Mouse (Mus musculus) hindbrain, embryonic 11.5 days (tissue): ENCODE measurements at regions not wholly inside any gene's neighbourhood (a gene's known extent, or its start where the extent isn't known, plus 50 kb on each side); places are given as distances from the start of the nearest gene placed in this dataset.

Experiments used
- ATAC-seq: fragments of 200-750 bp; cut with Nextera tagmentation; 2 replicates; pipeline ENCODE4 v1.8.0; 2017; ENCODE audit warnings: mild to moderate bottlenecking, moderate TSS enrichment, moderate library complexity; ENCODE audit not compliant: low FRiP score
- DNase-seq: peaks from one replicate; pipeline ENCODE4 v3.0.0-alpha.2; 2015; ENCODE audit warnings: low spot score
- H3K27ac ChIP-seq: fragments of 300-500 bp; sonication (generic); 2 replicates; pipeline ENCODE4 v1.5.1; 2014; ENCODE audit warnings: mild to moderate bottlenecking, low read depth, low read length
- H3K27me3 ChIP-seq: fragments of 300-500 bp; sonication (generic); 2 replicates; pipeline ENCODE4 v1.6.1; 2014; ENCODE audit warnings: mild to moderate bottlenecking, low read length, moderate library complexity, mixed read lengths; ENCODE audit not compliant: control insufficient read depth, insufficient read depth
- H3K36me3 ChIP-seq: fragments of 300-500 bp; sonication (generic); 2 replicates; pipeline ENCODE4 v1.6.1; 2014; ENCODE audit warnings: mild to moderate bottlenecking, low read length, moderate library complexity, mixed read lengths; ENCODE audit not compliant: control insufficient read depth, insufficient read depth
- H3K4me1 ChIP-seq: fragments of 300-500 bp; sonication (generic); replicated peaks from 2 replicates; pipeline ENCODE4 v1.6.1; 2014; ENCODE audit warnings: low read length, mixed read lengths; ENCODE audit not compliant: control insufficient read depth, insufficient read depth
- H3K4me2 ChIP-seq: fragments of 300-500 bp; sonication (generic); replicated peaks from 2 replicates; pipeline ENCODE4 v1.6.1; 2014; ENCODE audit warnings: mild to moderate bottlenecking, low read depth, low read length
- H3K4me3 ChIP-seq: fragments of 300-500 bp; sonication (generic); 2 replicates; pipeline ENCODE4 v1.5.1; 2014; ENCODE audit warnings: low read depth, low read length
- H3K9ac ChIP-seq: fragments of 300-500 bp; sonication (generic); 2 replicates; pipeline ENCODE4 v1.6.1; 2014; ENCODE audit warnings: low read depth, low read length
- H3K9me3 ChIP-seq: fragments of 300-500 bp; sonication (generic); 2 replicates; pipeline ENCODE4 v1.6.1; 2016; ENCODE audit warnings: low read length; ENCODE audit not compliant: control insufficient read depth
- WGBS: fragments of 180-500 bp; shearing (Covaris S2); extraction: QIAGEN DNeasy Blood & Tissue Kit; methylation state at CpG from one replicate; pipeline ENCODE4 v1.1.7; 2014; 5-methylcytosine and 5-hydroxymethylcytosine counted together

GRCm38 (mm10) chr13:47339411-47339810 lies 217.0 kb downstream of the Rnf144b start:
- WGBS, result 84% methylated on average over 5 of the region's 5 CpGs
- Histone ChIP-seq H3K4me2 (no peak overlapping the region), H3K9me3 (no peaks in the 10 kb centered on the region)

GRCm38 (mm10) chr13:47342361-47342760 lies 219.9 kb downstream of the Rnf144b start:
- 98% methylated on average over 1 of the region's 1 CpGs for WGBS
- ATAC-seq, result no peak
- Histone ChIP-seq H3K27ac (no peak overlapping the region), H3K4me2 (no peak overlapping the region), H3K4me3 (no peak overlapping the region), H3K9ac (no peak overlapping the region), H3K27me3 (no peaks in the 10 kb centered on the region), H3K9me3 (no peaks in the 10 kb centered on the region), H3K4me1 (no peaks in the 10 kb centered on the region), H3K36me3 (no peaks in the 10 kb centered on the region)
- no peak for DNase-seq

More at GRCm38 (mm10) chr13:47339411-47339810, 217.0 kb downstream of the Rnf144b start:
- Histone ChIP-seq H3K27ac (no peak overlapping the region), H3K4me3 (no peak overlapping the region), H3K4me1 (no peaks in the 10 kb centered on the region), H3K27me3 (no peaks in the 10 kb centered on the region), H3K36me3 (no peaks in the 10 kb centered on the region), H3K9ac (no peak overlapping the region)
- no peak for ATAC-seq
- no peak for DNase-seq

DNA sequence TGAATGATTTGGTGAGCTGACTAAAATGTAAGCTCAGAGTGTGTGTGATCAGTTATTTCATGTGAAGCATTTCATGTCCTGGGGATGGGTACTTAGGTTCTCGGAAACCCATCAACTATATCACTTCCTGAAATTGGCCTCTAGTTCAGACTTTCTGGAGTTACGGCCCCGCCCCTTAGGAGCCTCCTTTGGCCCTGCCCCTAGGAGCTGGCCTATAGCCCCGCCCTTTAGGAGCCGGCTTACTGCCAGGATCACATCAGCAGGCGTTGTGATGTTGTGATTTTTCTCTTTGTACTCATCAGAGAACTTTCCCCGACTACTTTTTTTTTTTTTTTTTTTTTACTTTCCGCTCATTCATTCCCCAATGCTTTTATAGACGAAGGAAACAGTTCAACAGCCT lies 223.1 kb downstream of the Rnf144b start:
- no peak overlapping the region for H3K9ac ChIP-seq
- ATAC-seq, result no peak
- no peak overlapping the region for H3K4me3 ChIP-seq
- H3K4me1 ChIP-seq, result no peaks in the 10 kb centered on the region
- DNase-seq, result no peak
- 52% methylated on average over 9 of the region's 9 CpGs for WGBS
- H3K4me2 ChIP-seq, result no peak overlapping the region
- H3K9me3 ChIP-seq, result no peaks in the 10 kb centered on the region
- H3K27ac ChIP-seq, result no peak overlapping the region
- no peaks in the 10 kb centered on the region for H3K36me3 ChIP-seq
- H3K27me3 ChIP-seq, result no peaks in the 10 kb centered on the region

DNA sequence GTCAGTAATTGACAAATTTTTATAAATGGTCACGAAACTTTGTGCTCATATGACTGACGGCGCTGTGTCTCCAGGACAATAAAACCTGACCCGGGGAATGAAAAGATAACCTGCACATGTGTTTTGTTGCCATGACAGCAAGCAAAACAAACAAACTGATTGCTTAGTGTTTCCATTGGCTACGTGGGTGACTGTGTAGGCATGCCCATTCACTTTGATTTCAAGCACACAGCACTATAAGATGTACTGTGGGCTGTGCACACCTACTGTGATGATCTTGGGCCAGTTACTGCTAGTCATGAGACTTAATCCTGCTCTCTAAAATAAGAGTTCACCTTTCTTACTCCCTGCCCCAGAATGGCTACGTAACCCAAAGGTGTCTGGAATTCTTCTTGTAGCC lies 225.4 kb downstream of the Rnf144b start:
- H3K4me1 ChIP-seq, result no peaks in the 10 kb centered on the region
- no peak overlapping the region for H3K4me2 ChIP-seq
- DNase-seq, result no peak
- ATAC-seq, result no peak
- WGBS, result 73% methylated on average over 6 of the region's 6 CpGs
- H3K36me3 ChIP-seq, result no peaks in the 10 kb centered on the region
- H3K4me3 ChIP-seq, result no peak overlapping the region
- no peak overlapping the region for H3K27ac ChIP-seq
- H3K9ac ChIP-seq, result no peak overlapping the region
- no peaks in the 10 kb centered on the region for H3K27me3 ChIP-seq
- no peaks in the 10 kb centered on the region for H3K9me3 ChIP-seq

GRCm38 (mm10) chr13:47348517-47349145 lies 226.2 kb downstream of the Rnf144b start:
- WGBS, result 44% methylated on average over 17 of the region's 17 CpGs

DNA sequence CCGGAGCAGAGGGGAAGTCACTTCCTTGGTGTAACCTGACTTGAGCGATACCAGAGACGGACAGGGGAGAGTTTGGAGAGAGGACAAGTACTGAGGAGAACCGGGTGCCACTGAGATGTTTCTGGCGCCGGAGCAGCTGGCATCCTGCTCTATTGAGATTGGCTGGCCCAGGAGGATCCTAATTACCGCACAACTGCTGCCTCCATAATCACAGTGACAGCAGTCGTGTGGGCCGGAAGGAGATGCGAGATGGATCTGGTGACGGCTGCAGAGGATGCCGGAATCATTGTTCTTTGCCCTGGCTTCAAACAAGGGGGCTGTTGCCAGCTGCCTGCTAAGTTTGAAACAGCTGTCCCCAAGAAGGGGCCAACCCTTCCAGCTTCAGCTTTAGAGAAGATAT lies 232.0 kb downstream of the Rnf144b start:
- H3K4me3 ChIP-seq, result no peak overlapping the region
- H3K27me3 ChIP-seq, result no peaks in the 10 kb centered on the region
- no peak overlapping the region for H3K4me2 ChIP-seq
- 76% methylated on average over 12 of the region's 12 CpGs for WGBS
- no peak overlapping the region for H3K9ac ChIP-seq
- no peak overlapping the region for H3K27ac ChIP-seq
- H3K4me1 ChIP-seq, result no peaks in the 10 kb centered on the region
- H3K9me3 ChIP-seq, result no peaks in the 10 kb centered on the region
- no peaks in the 10 kb centered on the region for H3K36me3 ChIP-seq
- DNase-seq, result no peak
- ATAC-seq, result no peak

More at GRCm38 (mm10) chr13:47348517-47349145, 226.2 kb downstream of the Rnf144b start:
- no peaks in the 10 kb centered on the region for H3K4me1 ChIP-seq
- DNase-seq (peak; percentile 86), ATAC-seq (no peak)
- H3K27me3 ChIP-seq, result no peaks in the 10 kb centered on the region
- no peak overlapping the region for H3K4me3 ChIP-seq
- H3K27ac ChIP-seq, result no peak overlapping the region
- H3K4me2 ChIP-seq, result no peak overlapping the region
- no peaks in the 10 kb centered on the region for H3K36me3 ChIP-seq
- H3K9me3 ChIP-seq, result no peaks in the 10 kb centered on the region
- H3K9ac ChIP-seq, result no peak overlapping the region

- Histone ChIP-seq H3K9ac (no peak overlapping the region), H3K4me1 (no peaks in the 10 kb centered on the region), H3K27ac (no peak overlapping the region), H3K36me3 (no peaks in the 10 kb centered on the region), H3K27me3 (no peaks in the 10 kb centered on the region), H3K4me3 (no peak overlapping the region), H3K9me3 (no peaks in the 10 kb centered on the region), H3K4me2 (no peak overlapping the region)
- WGBS, result 66% methylated on average over 5 of the region's 5 CpGs
- DNase-seq, result no peak
- no peak for ATAC-seq
These were observed 232.7 kb downstream of the Rnf144b start for GRCm38 (mm10) chr13:47355169-47355568.

DNA sequence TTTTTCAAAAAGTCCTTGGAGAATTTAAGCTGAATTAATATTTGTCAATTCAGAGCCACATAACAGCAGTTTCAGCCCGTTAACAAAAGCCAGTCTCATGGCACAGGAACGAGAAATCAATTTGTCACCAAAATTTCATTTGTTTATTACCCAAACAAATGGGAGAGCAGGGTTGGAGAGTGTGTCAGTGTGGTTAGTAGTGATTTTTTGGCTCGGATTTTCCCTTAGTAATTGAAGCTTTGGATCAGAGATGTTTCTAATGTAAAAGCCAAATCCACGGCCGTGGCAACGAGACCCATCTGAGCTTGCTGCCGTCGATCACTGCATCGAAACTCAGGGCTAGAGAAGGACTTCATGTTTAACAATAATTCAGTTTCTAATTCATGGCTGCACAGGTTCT lies 236.5 kb downstream of the Rnf144b start:
- no peaks in the 10 kb centered on the region for H3K27me3 ChIP-seq
- H3K4me1 ChIP-seq, result no peaks in the 10 kb centered on the region
- H3K9me3 ChIP-seq, result no peaks in the 10 kb centered on the region
- DNase-seq (no peak), ATAC-seq (no peak)
- no peaks in the 10 kb centered on the region for H3K36me3 ChIP-seq
- H3K9ac ChIP-seq, result no peak overlapping the region
- no peak overlapping the region for H3K27ac ChIP-seq
- H3K4me3 ChIP-seq, result no peak overlapping the region
- H3K4me2 ChIP-seq, result no peak overlapping the region
- WGBS, result 86% methylated on average over 9 of the region's 9 CpGs

GRCm38 (mm10) chr13:47365776-47366175 lies 243.3 kb downstream of the Rnf144b start:
- H3K4me1 ChIP-seq, result peaks cover 3% of the 10 kb centered on the region; the same call in 1 of the 2 replicates
- H3K4me2 ChIP-seq, result no peak overlapping the region
- ATAC-seq, result no peak
- no peaks in the 10 kb centered on the region for H3K9me3 ChIP-seq
- no peak overlapping the region for H3K9ac ChIP-seq
- 75% methylated on average over 7 of the region's 7 CpGs for WGBS
- H3K27me3 ChIP-seq, result no peaks in the 10 kb centered on the region
- peak; percentile 26 for DNase-seq
- H3K36me3 ChIP-seq, result no peaks in the 10 kb centered on the region
- no peak overlapping the region for H3K27ac ChIP-seq
- H3K4me3 ChIP-seq, result no peak overlapping the region
